Mouse (Mus musculus) v-Abl transformed pro-B cells (cell line): ENCODE measurements around the gene Smg7.

Experiments used
- in situ Hi-C, 2 experiments: fragments of 400-800 bp; cut with MboI; formaldehyde crosslinking; loops; one replicate each; pipeline ENCODE4 v1.15.1; 2025; ENCODE audit not compliant: unreplicated experiment in 2 of 2

The Smg7 gene

GRCm38 (mm10) chr1:152845211-152845730, 57.2 kb downstream of the Smg7 start:
- in situ Hi-C loops, result no loop called here

- in situ Hi-C loops, result no loop called here
Measured at GRCm38 (mm10) chr1:152844634-152845033, 57.8 kb downstream of the Smg7 start.

DNA sequence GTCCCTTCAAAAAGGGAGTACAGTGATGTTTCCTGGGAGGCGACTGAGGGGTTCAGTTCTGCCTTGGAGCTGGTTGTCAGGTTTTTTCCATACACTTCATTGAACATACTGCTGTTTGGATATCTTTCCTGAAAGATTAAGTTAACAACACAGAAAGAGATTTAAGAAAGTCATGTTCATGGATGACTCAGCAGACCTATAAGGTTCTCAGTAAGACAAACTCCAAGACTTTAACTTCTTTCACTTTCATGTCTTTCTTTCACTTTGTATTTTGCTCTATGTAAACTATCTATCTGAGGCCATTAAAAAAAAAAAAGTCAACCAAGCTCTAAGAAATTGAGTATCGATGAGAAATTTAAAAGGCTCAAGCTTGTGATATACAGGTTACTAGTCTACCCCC, 61.4 kb downstream of the Smg7 start:
- in situ Hi-C loops, result no loop called here

GRCm38 (mm10) chr1:152840343-152840742, 62.1 kb downstream of the Smg7 start:
- in situ Hi-C loops, result no loop called here

GRCm38 (mm10) chr1:152838841-152839240, 63.6 kb downstream of the Smg7 start:
- in situ Hi-C loops, result no loop called here

GRCm38 (mm10) chr1:152838026-152838702, 64.3 kb downstream of the Smg7 start:
- in situ Hi-C loops, result no loop called here

DNA sequence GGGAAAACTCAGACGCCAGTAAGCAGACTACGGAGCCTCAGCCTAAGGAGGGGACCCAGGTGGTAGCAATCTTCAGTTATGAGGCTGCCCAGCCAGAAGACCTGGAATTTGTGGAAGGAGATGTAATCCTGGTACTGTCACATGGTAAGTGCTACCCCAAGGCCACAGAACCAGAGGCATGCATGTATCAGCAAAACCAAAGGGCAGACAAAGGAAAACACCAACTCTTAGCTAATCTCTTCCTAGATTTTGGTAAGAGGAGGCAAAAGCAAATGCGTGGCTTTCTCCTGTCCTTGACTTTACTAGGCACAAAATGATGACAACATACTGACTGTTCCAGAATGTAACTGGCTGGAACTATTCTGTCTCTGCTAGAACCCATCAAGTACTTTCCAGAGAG, 67.4 kb downstream of the Smg7 start:
- in situ Hi-C loops, result no loop called here

- in situ Hi-C loops, result loop anchor here in 1 of 2 experiments (5.0 kb wide), 1 partner anchor 40 kb away; no protein-coding TSS in a partner anchor
Measured at GRCm38 (mm10) chr1:152832316-152832715, 70.1 kb downstream of the Smg7 start.

DNA sequence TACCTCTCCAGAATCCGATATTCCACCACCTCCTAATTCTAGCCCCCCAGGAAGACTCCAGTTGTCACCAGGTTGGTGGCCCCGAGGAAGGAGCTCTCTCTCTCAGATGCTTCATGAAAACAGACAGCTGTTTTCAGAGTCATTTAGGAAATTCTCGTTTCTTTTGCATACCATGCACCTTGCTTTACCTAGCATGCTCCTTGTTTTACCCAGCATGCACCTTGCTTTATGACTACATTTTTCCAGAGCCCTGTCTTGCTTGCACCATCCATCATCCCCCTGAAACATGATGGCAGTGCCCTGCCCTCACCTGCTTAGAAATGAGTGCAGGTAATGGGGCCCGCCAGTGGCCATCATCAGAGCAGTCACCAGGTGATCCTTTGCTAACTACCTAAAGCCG, 70.8 kb downstream of the Smg7 start:
- in situ Hi-C loops, result loop anchor here in 1 of 2 experiments (5.0 kb wide), 1 partner anchor 39 kb away; no protein-coding TSS in a partner anchor

GRCm38 (mm10) chr1:152831003-152831402, 71.4 kb downstream of the Smg7 start:
- in situ Hi-C loops, result loop anchor here in 1 of 2 experiments (5.0 kb wide), 1 partner anchor 39 kb away; no protein-coding TSS in a partner anchor

- in situ Hi-C loops, result loop anchor here in 1 of 2 experiments (5.0 kb wide), 1 partner anchor 38 kb away; no protein-coding TSS in a partner anchor
Measured at GRCm38 (mm10) chr1:152830054-152830453, 72.4 kb downstream of the Smg7 start.

GRCm38 (mm10) chr1:152828637-152829355, 73.7 kb downstream of the Smg7 start:
- in situ Hi-C loops, result no loop called here

GRCm38 (mm10) chr1:152828168-152828567, 74.3 kb downstream of the Smg7 start:
- in situ Hi-C loops, result no loop called here

GRCm38 (mm10) chr1:152826446-152826845, 76.0 kb downstream of the Smg7 start:
- in situ Hi-C loops, result no loop called here

- in situ Hi-C loops, result no loop called here
Measured at GRCm38 (mm10) chr1:152824206-152824605, 78.2 kb downstream of the Smg7 start.

DNA sequence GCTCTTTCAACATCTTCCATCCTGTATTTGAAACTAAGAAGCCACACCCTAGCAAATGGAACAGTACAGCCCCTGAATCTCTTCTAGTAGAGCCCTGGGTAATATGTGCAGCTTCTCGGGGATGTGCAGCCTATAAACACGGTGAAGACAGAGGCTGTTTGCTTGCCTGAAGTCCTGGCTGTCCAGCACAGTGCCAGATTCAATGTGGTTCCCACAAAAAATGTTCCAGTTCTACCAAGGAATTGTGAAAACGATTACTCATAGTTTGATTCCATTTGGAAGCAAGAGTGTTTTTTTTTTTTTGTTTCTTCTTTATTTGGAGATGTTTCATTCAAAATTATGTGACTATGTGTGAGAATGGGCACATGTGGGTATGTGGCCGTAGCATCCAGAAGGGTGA, 80.7 kb downstream of the Smg7 start:
- in situ Hi-C loops, result no loop called here

DNA sequence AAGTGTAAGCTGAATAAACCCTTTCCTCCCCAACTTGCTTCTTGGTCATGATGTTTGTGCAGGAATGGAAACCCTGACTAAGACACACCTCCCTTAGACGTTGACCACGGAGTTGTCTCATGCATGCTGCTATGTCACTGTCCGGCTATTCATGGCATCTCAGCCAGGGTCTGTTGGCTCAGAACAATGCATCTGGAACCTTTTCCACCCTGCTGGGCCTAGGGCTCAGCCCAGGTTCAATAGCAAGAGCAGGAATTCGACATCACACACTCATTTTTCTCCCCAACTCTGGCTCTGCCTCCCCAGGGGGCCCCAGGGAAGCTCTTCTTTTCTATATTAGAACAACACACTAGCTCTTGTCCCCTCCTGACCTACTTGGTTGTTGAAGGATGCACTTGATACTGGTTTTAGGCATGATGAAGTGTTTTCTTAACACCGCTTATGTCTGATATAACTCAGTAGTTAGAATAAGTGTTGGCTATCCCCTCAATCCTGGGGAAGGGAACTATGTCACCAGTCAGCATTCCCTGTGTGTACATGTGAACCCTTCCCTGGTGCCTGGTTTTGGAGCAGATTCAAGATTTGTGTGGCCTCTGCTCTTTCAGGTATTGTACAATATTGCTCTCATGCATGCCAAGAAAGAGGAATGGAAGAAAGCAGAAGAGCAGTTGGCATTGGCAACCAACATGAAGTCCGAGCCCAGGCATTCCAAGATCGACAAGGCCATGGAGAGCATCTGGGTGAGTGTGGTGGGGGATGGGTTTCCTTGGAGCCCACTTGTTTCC, 81.3 kb downstream of the Smg7 start:
- in situ Hi-C loops, result no loop called here

DNA sequence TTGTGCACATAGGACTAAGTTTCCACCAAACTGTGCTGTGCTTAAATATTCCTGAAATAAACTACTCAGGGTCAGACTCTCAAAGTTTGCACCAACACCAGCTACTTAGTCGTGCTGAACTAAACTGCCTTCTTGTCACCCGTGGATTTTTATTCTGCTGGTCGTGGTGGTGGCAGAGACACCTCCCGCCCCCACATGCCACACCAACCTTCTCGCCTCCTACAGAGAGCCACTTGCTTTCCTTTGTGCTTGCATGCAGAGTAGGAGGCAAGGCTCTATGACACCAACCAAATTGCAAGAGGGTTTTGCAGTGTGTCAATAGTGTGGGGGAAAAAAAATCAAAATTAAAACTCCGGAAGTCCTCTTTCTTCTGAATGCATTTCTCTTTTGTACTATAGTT, 82.9 kb downstream of the Smg7 start:
- in situ Hi-C loops, result no loop called here

- in situ Hi-C loops, result no loop called here
Measured at GRCm38 (mm10) chr1:152817794-152818193, 84.7 kb downstream of the Smg7 start.

GRCm38 (mm10) chr1:152817027-152817769, 85.2 kb downstream of the Smg7 start:
- in situ Hi-C loops, result no loop called here
